Mouse (Mus musculus): ENCODE measurements at regions not wholly inside any gene's neighbourhood (a gene's known extent, or its start where the extent isn't known, plus 50 kb on each side); places are given as distances from the start of the nearest gene placed in this dataset.

DNA sequence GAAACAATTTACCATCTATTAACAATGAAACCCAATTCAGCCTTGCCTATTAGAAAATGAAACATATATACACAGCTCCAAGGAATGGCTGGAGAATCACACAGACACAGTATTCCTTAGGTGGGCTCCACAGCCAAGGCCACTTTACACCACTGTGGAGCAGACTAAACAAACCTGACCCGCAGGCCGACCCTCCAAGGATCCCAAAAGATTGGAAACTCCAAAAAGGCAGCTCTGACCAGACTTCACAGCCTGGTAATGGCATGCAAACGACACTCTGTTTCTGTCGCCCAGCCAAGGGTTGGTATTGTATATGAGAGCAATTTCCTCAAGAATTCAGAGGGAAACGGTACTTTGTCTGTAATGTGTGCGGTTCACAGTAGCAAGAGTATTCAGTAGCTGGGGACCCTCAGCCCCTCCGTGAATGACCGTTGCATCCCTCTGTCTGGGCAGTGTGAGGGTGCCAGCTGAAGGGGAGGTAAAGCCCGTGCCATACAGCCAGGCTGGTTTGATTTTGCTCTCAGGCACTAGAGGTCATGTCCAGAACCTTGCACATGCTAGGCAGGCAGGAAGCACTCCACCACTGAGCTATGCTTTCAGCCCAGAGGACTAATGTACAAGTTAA, 184.5 kb upstream of the Spred2 start:
- TF ChIP-seq CTCF (IDR thresholded peaks at IDR 0.05), result no peak
- TF ChIP-seq EP300 (IDR thresholded peaks at IDR 0.05), result no peak
